Mouse (Mus musculus): ENCODE results near the gene Lss. TPM values are rescaled to one million over a fixed set of nuclear protein-coding genes. Genes with fewer than 3 reads are reported as not detected.

Lss gene
- polyA plus RNA-seq, 1 experiment = 17.8 TPM

DNA sequence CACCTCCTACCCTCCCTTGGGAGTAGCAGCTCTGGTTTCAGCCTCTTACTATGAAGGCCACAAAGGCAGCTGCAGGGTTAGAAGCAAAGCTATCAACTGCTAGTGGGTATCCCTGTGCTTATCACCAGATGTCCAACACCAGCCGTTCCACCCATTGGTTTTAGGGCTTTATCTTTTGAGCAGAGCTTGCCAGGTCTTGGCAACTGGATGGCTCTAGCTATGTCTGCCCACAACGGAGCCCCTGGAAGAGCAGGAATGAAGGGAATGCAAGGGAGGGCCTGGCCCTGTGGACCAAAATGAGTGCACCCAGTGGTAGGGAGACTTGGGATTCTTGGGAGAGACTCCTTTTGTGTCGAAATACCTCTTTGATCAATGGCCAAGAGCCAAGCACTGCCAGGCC, 71.3 kb downstream of the Lss start:
- TF ChIP-seq CTCF (IDR thresholded peaks at IDR 0.05; ENCODE audit: borderline replicate concordance, control insufficient read depth, extremely low read depth, insufficient read depth, low read length, poor library complexity) = no peak
- TF ChIP-seq POLR2A (IDR thresholded peaks at IDR 0.05; ENCODE audit: control insufficient read depth, extremely low read depth, insufficient read depth, low read length, poor library complexity) = no peak
- H3K4me1 ChIP-seq (replicated peaks; ENCODE audit: control insufficient read depth, insufficient read depth, low read length) = no peaks in the 10 kb centered on the region
- H3K27ac ChIP-seq (ENCODE audit: control insufficient read depth, insufficient read depth, low read length) = no peak overlapping the region
- no peaks in the 10 kb centered on the region for H3K36me3 ChIP-seq (ENCODE audit: control insufficient read depth, insufficient read depth, low read length)
- DNase-seq = no peak
- 85% methylated on average over 3 of the region's 3 CpGs for WGBS
- no peaks in the 10 kb centered on the region for H3K27me3 ChIP-seq (ENCODE audit: control insufficient read depth, insufficient read depth, low read length)
- no peak overlapping the region for H3K4me3 ChIP-seq (ENCODE audit: control insufficient read depth, insufficient read depth, low read length)

Other genes starting within 250 kb of the Lss start
- gene Dip2a, start 186.3 kb upstream of the Lss start, polyA plus RNA-seq (2012; rRNA removed) = 8.1 and 8.4 TPM in 2 replicates
- gene AC141477.1, start 91.1 kb upstream of the Lss start, polyA plus RNA-seq (2012; rRNA removed) = not detected in 2 replicates
- 41.7 and 47.7 TPM in 2 replicates for gene Pcnt, start 88.8 kb upstream of the Lss start, polyA plus RNA-seq (2012; rRNA removed)
- gene 2610028H24Rik, start 82.5 kb upstream of the Lss start, polyA plus RNA-seq (2012; rRNA removed) = 0.61 and 0.62 TPM in 2 replicates
- 43.9 and 45.7 TPM in 2 replicates for gene Mcm3ap, start 62.7 kb upstream of the Lss start, polyA plus RNA-seq (2012; rRNA removed)
- 3.3 and 4.1 TPM in 2 replicates for gene Ybey, start 62.5 kb upstream of the Lss start, polyA plus RNA-seq (2012; rRNA removed)
- 0.11 and 0.12 TPM in 2 replicates for gene Spatc1l, start 30.7 kb downstream of the Lss start, polyA plus RNA-seq (2012; rRNA removed)
- 0.03 and 0.83 TPM in 2 replicates for gene Ftcd, start 44.1 kb downstream of the Lss start, polyA plus RNA-seq (2012; rRNA removed)
- gene Col6a2, start 92.0 kb downstream of the Lss start, polyA plus RNA-seq (2012; rRNA removed) = 43.7 and 47.2 TPM in 2 replicates
- 42.8 and 50.8 TPM in 2 replicates for gene Col6a1, start 194.6 kb downstream of the Lss start, polyA plus RNA-seq (2012; rRNA removed)

Measured in thymus, adult 2 months (tissue).